Mouse (Mus musculus) cerebellum, postnatal 10 days (tissue): Measurements from ENCODE around the gene Cd276.

Experiments
- DNase-seq, 2 experiments: peaks; one replicate each; pipeline ENCODE4 v3.0.0; 2021; ENCODE audit warnings: mixed read lengths in 2 of 2

The Cd276 gene

GRCm38 (mm10) chr9:58549694-58550093 lies 5.5 kb downstream of the Cd276 start:
- DNase-seq = peak; percentile 62 to 65

GRCm38 (mm10) chr9:58548897-58549296 lies 6.3 kb downstream of the Cd276 start:
- DNase-seq = peak in 1 of 2 experiments; percentile 13

GRCm38 (mm10) chr9:58546630-58547360 lies 8.4 kb downstream of the Cd276 start:
- DNase-seq = peak; percentile 85 to 86

- no peak for DNase-seq
Measured at GRCm38 (mm10) chr9:58545428-58545827, 9.8 kb downstream of the Cd276 start.

- DNase-seq = no peak
Measured at GRCm38 (mm10) chr9:58544879-58545324, 10.3 kb downstream of the Cd276 start.

GRCm38 (mm10) chr9:58541895-58542338 lies 13.3 kb downstream of the Cd276 start:
- DNase-seq = peak; percentile 82 to 83

- DNase-seq = peak; percentile 79 to 84
Measured at GRCm38 (mm10) chr9:58539886-58540285, 15.4 kb downstream of the Cd276 start.

GRCm38 (mm10) chr9:58537774-58538173 lies 17.5 kb downstream of the Cd276 start:
- no peak for DNase-seq

- peak; percentile 73 to 75 for DNase-seq
Measured at GRCm38 (mm10) chr9:58535447-58536134, 19.6 kb downstream of the Cd276 start.

- DNase-seq = peak; percentile 82 to 88
Measured at GRCm38 (mm10) chr9:58534766-58535165, 20.5 kb downstream of the Cd276 start.

GRCm38 (mm10) chr9:58533322-58533721 lies 21.9 kb downstream of the Cd276 start:
- peak; percentile 82 to 83 for DNase-seq

- DNase-seq = peak in 1 of 2 experiments; percentile 58
Measured at GRCm38 (mm10) chr9:58532236-58532635, 23.0 kb downstream of the Cd276 start.

GRCm38 (mm10) chr9:58530407-58530806 lies 24.8 kb downstream of the Cd276 start:
- no peak for DNase-seq

- no peak for DNase-seq
Measured at GRCm38 (mm10) chr9:58527841-58528240, 27.4 kb downstream of the Cd276 start.

- peak in 1 of 2 experiments; percentile 37 for DNase-seq
Measured at GRCm38 (mm10) chr9:58525108-58525507, 30.1 kb downstream of the Cd276 start.

- DNase-seq = no peak
Measured at GRCm38 (mm10) chr9:58521883-58522423, 33.3 kb downstream of the Cd276 start.

- DNase-seq = peak; percentile 73 to 86
Measured at GRCm38 (mm10) chr9:58520816-58521581, 34.2 kb downstream of the Cd276 start.

GRCm38 (mm10) chr9:58519953-58520352 lies 35.3 kb downstream of the Cd276 start:
- DNase-seq = peak in 1 of 2 experiments; percentile 52

GRCm38 (mm10) chr9:58517866-58518750 lies 37.1 kb downstream of the Cd276 start:
- no peak for DNase-seq

GRCm38 (mm10) chr9:58516480-58516879 lies 38.8 kb downstream of the Cd276 start:
- DNase-seq = no peak

- no peak for DNase-seq
Measured at GRCm38 (mm10) chr9:58513749-58514148, 41.5 kb downstream of the Cd276 start.

GRCm38 (mm10) chr9:58510452-58510851 lies 44.8 kb downstream of the Cd276 start:
- DNase-seq = no peak
